Mouse (Mus musculus): ENCODE data around the gene Neurl1a. TPM values are rescaled to one million over a fixed set of nuclear protein-coding genes. Genes with fewer than 3 reads are reported as not detected.

The Neurl1a gene
- total RNA-seq (2012; rRNA removed): not detected in 2 replicates
- polyA plus RNA-seq (2012; ENCODE audit: insufficient read depth in 1 of 2, insufficient read length in 2 of 2, low read depth in 1 of 2, low replicate concordance in 2 of 2, missing spikeins in 1 of 2): under 1 TPM in 1 of 2 experiments, not detected in 1; 0.03 TPM

DNA sequence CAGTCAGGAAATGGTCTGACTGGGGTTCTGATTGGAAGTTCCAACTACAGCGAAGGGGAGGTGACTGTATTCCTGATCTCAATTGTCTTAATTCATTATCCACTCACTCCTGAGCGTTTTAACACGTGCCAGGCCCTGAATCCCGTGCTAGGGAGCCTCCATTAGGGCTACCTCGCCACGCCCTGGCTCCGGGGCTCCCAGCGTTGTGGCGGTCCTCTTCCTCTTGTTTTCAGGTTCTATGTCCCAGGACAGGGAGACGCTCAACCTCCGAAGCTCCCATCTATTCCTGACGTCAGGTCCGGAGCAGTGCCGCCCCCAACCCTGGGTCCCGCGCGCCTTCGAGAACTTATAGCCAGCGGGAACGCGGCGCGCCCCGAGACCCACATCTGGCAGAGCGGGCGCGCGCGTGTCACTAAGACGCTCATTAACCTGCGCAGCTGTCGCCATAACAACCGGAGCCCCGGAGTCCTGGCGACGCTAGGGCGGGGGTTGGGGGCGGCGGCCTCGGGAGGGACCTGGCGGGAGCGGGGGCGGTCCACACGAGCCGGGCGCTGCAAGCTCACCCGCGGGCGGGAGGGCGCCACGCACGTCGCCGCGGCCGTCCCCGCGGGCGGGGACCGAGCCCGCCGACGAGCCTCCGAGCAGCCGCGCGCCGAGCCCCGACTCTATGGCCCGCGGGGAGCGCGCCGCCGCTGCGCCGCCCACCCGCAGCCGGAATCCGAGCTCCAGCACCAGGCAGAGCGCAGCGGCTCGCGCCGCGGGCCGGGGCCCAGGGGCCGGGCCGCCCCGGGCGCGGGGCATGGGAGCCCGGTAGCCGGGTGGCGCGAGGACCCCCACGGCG is at the start of gene Neurl1a:
Gene Neurl1a (plus strand): TSS at position 390 of the 841 bp plus-strand sequence.
- Histone ChIP-seq H3K9me3 (replicated peaks; ENCODE audit: insufficient read depth, low read length) (no peaks in the 10 kb centered on the region), H3K4me1 (ENCODE audit: control insufficient read depth in 1 of 2, insufficient read depth in 2 of 2, low read length in 2 of 2) (no peaks in the 10 kb centered on the region), H3K27me3 (ENCODE audit: control insufficient read depth in 1 of 2, insufficient read depth in 2 of 2, low read length in 2 of 2) (peaks cover 0 to 3% of the 10 kb centered on the region in 2 experiments; a peak in 3 of 4 replicates), H3K4me3 (ENCODE audit: control insufficient read depth in 1 of 2, insufficient read depth in 1 of 2, low read depth in 2 of 2, low read length in 2 of 2) (no peak within 1 kb of the TSS), H3K36me3 (ENCODE audit: control insufficient read depth in 1 of 2, insufficient read depth in 2 of 2, low read length in 2 of 2) (no peaks in the 10 kb centered on the region), H3K27ac (ENCODE audit: control insufficient read depth, low read depth, low read length) (no peak within 1 kb of the TSS), H3K9ac (ENCODE audit: control insufficient read depth, low read depth, low read length, poor library complexity, severe bottlenecking) (no peak within 1 kb of the TSS), H3K79me2 (ENCODE audit: control insufficient read depth, insufficient read depth, low read length, poor library complexity) (no peaks in the 10 kb centered on the region)
- TF ChIP-seq MYB (IDR thresholded peaks at IDR 0.05; ENCODE audit: low read depth, low read length) (no peak), ELF1 (IDR thresholded peaks at IDR 0.05; ENCODE audit: low read depth, low read length) (no peak), UBTF (IDR thresholded peaks at IDR 0.05; ENCODE audit: borderline replicate concordance, insufficient read depth, low read depth, low read length) (no peak), CTCF (IDR thresholded peaks at IDR 0.05 in 2 of 3, conservative IDR thresholded peaks at IDR 0.05 in 1 of 3; ENCODE audit: control insufficient read depth in 1 of 3, insufficient read depth in 1 of 3, low read depth in 2 of 3, low read length in 3 of 3, poor library complexity in 1 of 3, severe bottlenecking in 1 of 3) (no peak), JUND (IDR thresholded peaks at IDR 0.05; ENCODE audit: low read depth, low read length) (no peak), TBP (IDR thresholded peaks at IDR 0.05; ENCODE audit: low read depth, low read length) (no peak), CHD1 (IDR thresholded peaks at IDR 0.05; ENCODE audit: low read depth, low read length) (no peak), MXI1 (IDR thresholded peaks at IDR 0.05; ENCODE audit: low read depth, low read length) (no peak), GATA1 (IDR thresholded peaks at IDR 0.05; ENCODE audit: low read depth, low read length) (no peak), KAT2A (conservative IDR thresholded peaks at IDR 0.05; ENCODE audit: low read depth, low read length) (no peak), ZC3H11A (IDR thresholded peaks at IDR 0.05; ENCODE audit: low read depth, low read length) (no peak), MAFK (IDR thresholded peaks at IDR 0.05; ENCODE audit: borderline replicate concordance, low read depth, low read length) (no peak), NRF1 (IDR thresholded peaks at IDR 0.05; ENCODE audit: insufficient read depth, low read depth, low read length, poor library complexity, severe bottlenecking) (no peak), TCF12 (IDR thresholded peaks at IDR 0.05; ENCODE audit: low read depth, low read length) (no peak), ZNF384 (IDR thresholded peaks at IDR 0.05; ENCODE audit: low read depth, low read length) (no peak), SIN3A (IDR thresholded peaks at IDR 0.05; ENCODE audit: low read length) (no peak)
- DNase-seq (ENCODE audit: low read depth, low spot score): no peak

DNA sequence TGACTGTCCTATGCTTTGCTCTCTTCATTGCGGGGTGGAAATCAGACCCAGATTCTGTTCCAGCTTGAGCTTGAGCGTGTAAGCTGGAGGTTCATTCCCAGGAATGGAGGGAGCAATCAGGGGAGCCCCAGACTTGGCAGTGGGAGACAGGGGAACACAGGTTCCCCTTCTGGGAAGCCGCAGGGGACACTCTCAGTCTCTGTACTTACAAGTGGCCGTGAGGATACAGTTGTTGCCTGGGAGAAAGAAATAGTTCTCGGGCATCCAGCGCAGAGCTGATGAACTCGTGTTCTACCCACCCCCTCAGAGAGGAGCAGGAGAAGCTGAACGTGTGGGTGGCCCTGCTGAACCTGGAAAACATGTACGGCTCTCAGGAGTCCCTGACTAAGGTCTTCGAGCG is 49.8 kb upstream of the Neurl1a start:
- Histone ChIP-seq H3K27ac (ENCODE audit: control insufficient read depth, low read depth, low read length) (no peak overlapping the region), H3K79me2 (ENCODE audit: control insufficient read depth, insufficient read depth, low read length, poor library complexity) (no peaks in the 10 kb centered on the region), H3K9me3 (replicated peaks; ENCODE audit: insufficient read depth, low read length) (no peaks in the 10 kb centered on the region), H3K27me3 (ENCODE audit: control insufficient read depth in 1 of 2, insufficient read depth in 2 of 2, low read length in 2 of 2) (no peaks in the 10 kb centered on the region), H3K9ac (ENCODE audit: control insufficient read depth, low read depth, low read length, poor library complexity, severe bottlenecking) (no peak overlapping the region), H3K36me3 (ENCODE audit: control insufficient read depth in 1 of 2, insufficient read depth in 2 of 2, low read length in 2 of 2) (peaks cover 18 to 25% of the 10 kb centered on the region in 2 experiments), H3K4me1 (ENCODE audit: control insufficient read depth in 1 of 2, insufficient read depth in 2 of 2, low read length in 2 of 2) (peaks cover 5 to 15% of the 10 kb centered on the region in 2 experiments), H3K4me3 (ENCODE audit: control insufficient read depth in 1 of 2, insufficient read depth in 1 of 2, low read depth in 2 of 2, low read length in 2 of 2) (no peak overlapping the region)
- no peak for DNase-seq (ENCODE audit: low read depth, low spot score)
- no peak for TF ChIP-seq TAL1 (IDR thresholded peaks at IDR 0.05; ENCODE audit: low read length)
- no peak for TF ChIP-seq MAZ (IDR thresholded peaks at IDR 0.05; ENCODE audit: low read depth, low read length)
- no peak for TF ChIP-seq RAD21 (IDR thresholded peaks at IDR 0.05; ENCODE audit: low read depth, low read length)
- no peak for TF ChIP-seq ETS1 (IDR thresholded peaks at IDR 0.05; ENCODE audit: low read depth, low read length)
- TF ChIP-seq MYC (IDR thresholded peaks at IDR 0.05; ENCODE audit: low read depth, low read length): no peak
- TF ChIP-seq TCF12 (IDR thresholded peaks at IDR 0.05; ENCODE audit: low read depth, low read length): no peak
- no peak for TF ChIP-seq GABPA (IDR thresholded peaks at IDR 0.05; ENCODE audit: low read depth, low read length)
- TF ChIP-seq MEF2A (IDR thresholded peaks at IDR 0.05; ENCODE audit: extremely low read depth, insufficient replicate concordance, low read depth, low read length, poor library complexity, severe bottlenecking): no peak
- no peak for TF ChIP-seq UBTF (IDR thresholded peaks at IDR 0.05; ENCODE audit: borderline replicate concordance, insufficient read depth, low read depth, low read length)
- TF ChIP-seq CTCF (IDR thresholded peaks at IDR 0.05 in 2 of 3, conservative IDR thresholded peaks at IDR 0.05 in 1 of 3; ENCODE audit: control insufficient read depth in 1 of 3, insufficient read depth in 1 of 3, low read depth in 2 of 3, low read length in 3 of 3, poor library complexity in 1 of 3, severe bottlenecking in 1 of 3): no peak
- TF ChIP-seq POLR2AphosphoS5 (IDR thresholded peaks at IDR 0.05; ENCODE audit: borderline replicate concordance, low read depth, low read length): no peak
- TF ChIP-seq SMC3 (IDR thresholded peaks at IDR 0.05; ENCODE audit: low read depth, low read length): no peak
- no peak for TF ChIP-seq POLR2A (IDR thresholded peaks at IDR 0.05; ENCODE audit: control insufficient read depth in 1 of 2, insufficient read depth in 1 of 2, low read depth in 1 of 2, low read length in 2 of 2, poor library complexity in 1 of 2)
- TF ChIP-seq RCOR1 (IDR thresholded peaks at IDR 0.05; ENCODE audit: low read depth, low read length): no peak
- TF ChIP-seq USF1 (IDR thresholded peaks at IDR 0.05; ENCODE audit: low read depth, low read length): no peak
- TF ChIP-seq MYB (IDR thresholded peaks at IDR 0.05; ENCODE audit: low read depth, low read length): no peak
- TF ChIP-seq GATA1 (IDR thresholded peaks at IDR 0.05; ENCODE audit: low read depth, low read length): no peak
- no peak for TF ChIP-seq NELFE (IDR thresholded peaks at IDR 0.05; ENCODE audit: low read depth, low read length)
- no peak for TF ChIP-seq ELF1 (IDR thresholded peaks at IDR 0.05; ENCODE audit: low read depth, low read length)

Data from MEL (cell line).